Mouse (Mus musculus): ENCODE results near the gene Dnajc1. TPM values are rescaled to one million over a fixed set of nuclear protein-coding genes. Genes with fewer than 3 reads are reported as not detected.

The Dnajc1 gene
- polyA plus RNA-seq, 1 experiment from 2014 or later = 20.9 TPM

DNA sequence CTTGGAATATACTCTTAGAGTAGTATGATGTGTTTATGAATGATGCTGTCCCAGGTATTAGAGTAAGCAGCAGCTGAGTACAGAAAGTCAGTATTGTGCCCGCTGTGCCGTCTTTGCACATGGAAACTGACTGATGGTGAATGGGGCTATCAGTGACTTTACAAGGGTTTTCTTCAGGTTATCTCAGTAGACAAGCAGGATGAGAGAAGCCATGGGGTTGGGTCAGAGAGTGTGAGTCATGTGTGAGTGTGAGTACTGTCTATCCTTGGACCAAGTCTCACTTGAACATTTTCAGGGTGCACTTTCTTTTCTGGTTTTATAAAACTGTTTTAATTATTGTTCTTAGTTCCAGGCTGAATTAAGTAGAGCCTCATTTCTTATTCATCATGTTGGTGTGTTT is 204.3 kb downstream of the Dnajc1 start:
- H3K36me3 ChIP-seq (replicated peaks; ENCODE audit: control insufficient read depth, insufficient read depth) = peaks cover 44% of the 10 kb centered on the region
- no peaks in the 10 kb centered on the region for H3K9me3 ChIP-seq (ENCODE audit: control insufficient read depth, low read length)
- WGBS = 95% methylated on average over 2 of the region's 2 CpGs
- H3K4me2 ChIP-seq (replicated peaks) = no peak overlapping the region
- H3K4me1 ChIP-seq (replicated peaks; ENCODE audit: control insufficient read depth, insufficient read depth, low read length) = no peaks in the 10 kb centered on the region
- DNase-seq (ENCODE audit: low spot score) (no peak), ATAC-seq (ENCODE audit: low FRiP score) (no peak)
- H3K4me3 ChIP-seq (replicated peaks; ENCODE audit: low read length) = no peak overlapping the region
- H3K27me3 ChIP-seq (ENCODE audit: control insufficient read depth, insufficient read depth, low read length) = no peaks in the 10 kb centered on the region
- H3K27ac ChIP-seq = no peak overlapping the region
- H3K9ac ChIP-seq = no peak overlapping the region

DNA sequence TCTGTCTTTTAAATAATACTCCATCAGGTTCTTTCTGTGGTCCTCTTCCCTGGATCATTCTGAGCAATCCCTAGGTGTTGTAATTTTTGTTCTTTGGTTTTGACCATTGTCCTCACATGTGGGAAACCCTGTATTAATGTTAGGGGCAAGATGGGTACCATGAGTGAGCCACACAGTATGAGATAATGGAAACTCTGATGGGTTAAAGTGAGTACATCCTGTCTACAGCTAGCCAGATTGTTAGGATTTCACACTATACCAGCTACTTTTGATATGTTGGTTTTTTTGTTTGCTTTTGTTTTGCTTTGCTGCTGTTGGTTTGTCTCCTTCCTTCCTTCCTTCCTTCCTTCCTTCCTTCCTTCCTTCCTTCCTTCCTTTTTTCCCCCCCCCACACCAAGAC is 209.6 kb downstream of the Dnajc1 start:
- H3K4me1 ChIP-seq (replicated peaks; ENCODE audit: control insufficient read depth, insufficient read depth, low read length) = no peaks in the 10 kb centered on the region
- peaks cover 47% of the 10 kb centered on the region for H3K36me3 ChIP-seq (replicated peaks; ENCODE audit: control insufficient read depth, insufficient read depth)
- ATAC-seq (ENCODE audit: low FRiP score) (no peak), DNase-seq (ENCODE audit: low spot score) (no peak)
- H3K4me2 ChIP-seq (replicated peaks) = no peak overlapping the region
- H3K9me3 ChIP-seq (ENCODE audit: control insufficient read depth, low read length) = no peaks in the 10 kb centered on the region
- H3K9ac ChIP-seq = no peak overlapping the region
- no peak overlapping the region for H3K4me3 ChIP-seq (replicated peaks; ENCODE audit: low read length)
- no peaks in the 10 kb centered on the region for H3K27me3 ChIP-seq (ENCODE audit: control insufficient read depth, insufficient read depth, low read length)
- no peak overlapping the region for H3K27ac ChIP-seq

DNA sequence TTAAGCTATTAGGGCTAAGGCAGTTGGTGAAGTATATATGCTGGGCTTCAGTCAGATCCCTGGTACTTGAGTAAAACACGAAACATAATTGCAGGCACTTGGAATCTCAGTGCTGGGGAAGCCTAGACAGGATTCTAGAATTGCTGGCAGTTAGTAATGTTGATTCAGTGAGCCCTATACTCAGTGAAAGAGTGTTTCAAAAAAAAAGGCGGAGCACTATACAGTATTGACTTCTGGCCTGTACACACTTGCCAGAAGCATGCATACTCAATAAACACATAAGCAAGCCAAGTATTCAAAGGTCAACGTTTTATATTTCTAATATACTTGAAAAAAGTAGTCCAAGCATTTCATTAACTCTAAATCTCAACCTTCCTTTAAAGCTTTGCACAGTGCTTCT is 211.0 kb downstream of the Dnajc1 start:
- Histone ChIP-seq H3K27ac (no peak overlapping the region), H3K4me3 (replicated peaks; ENCODE audit: low read length) (no peak overlapping the region), H3K36me3 (replicated peaks; ENCODE audit: control insufficient read depth, insufficient read depth) (peaks cover 45% of the 10 kb centered on the region), H3K9me3 (ENCODE audit: control insufficient read depth, low read length) (no peaks in the 10 kb centered on the region), H3K9ac (no peak overlapping the region), H3K27me3 (ENCODE audit: control insufficient read depth, insufficient read depth, low read length) (no peaks in the 10 kb centered on the region), H3K4me2 (replicated peaks) (no peak overlapping the region), H3K4me1 (replicated peaks; ENCODE audit: control insufficient read depth, insufficient read depth, low read length) (no peaks in the 10 kb centered on the region)
- ATAC-seq (ENCODE audit: low FRiP score) = no peak
- DNase-seq (ENCODE audit: low spot score) = no peak
- 94% methylated on average over 3 of the region's 3 CpGs for WGBS

DNA sequence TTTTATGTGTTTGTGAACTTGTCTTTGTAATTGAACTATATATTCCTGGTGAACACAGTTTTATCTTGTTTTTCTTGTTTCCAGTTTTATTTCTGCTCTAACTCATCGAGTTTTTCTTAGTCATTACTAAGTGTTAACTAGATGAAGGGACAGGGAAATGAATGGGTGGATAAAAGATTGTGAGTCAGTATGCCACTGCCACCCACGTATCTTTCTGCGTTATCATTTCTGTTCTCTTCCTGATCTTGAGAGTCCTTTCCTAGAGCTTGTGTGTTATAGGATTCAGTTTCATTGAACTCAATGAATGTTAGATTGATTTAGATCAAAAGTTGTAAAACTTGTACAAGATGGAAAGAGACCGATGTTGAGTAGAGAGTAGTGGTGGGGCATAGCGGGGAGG is 212.3 kb downstream of the Dnajc1 start:
- Histone ChIP-seq H3K27ac (no peak overlapping the region), H3K4me1 (replicated peaks; ENCODE audit: control insufficient read depth, insufficient read depth, low read length) (no peaks in the 10 kb centered on the region), H3K4me3 (replicated peaks; ENCODE audit: low read length) (no peak overlapping the region), H3K4me2 (replicated peaks) (no peak overlapping the region), H3K36me3 (replicated peaks; ENCODE audit: control insufficient read depth, insufficient read depth) (peaks cover 38% of the 10 kb centered on the region), H3K9me3 (ENCODE audit: control insufficient read depth, low read length) (no peaks in the 10 kb centered on the region), H3K9ac (no peak overlapping the region), H3K27me3 (ENCODE audit: control insufficient read depth, insufficient read depth, low read length) (no peaks in the 10 kb centered on the region)
- ATAC-seq (ENCODE audit: low FRiP score) = no peak
- no peak for DNase-seq (ENCODE audit: low spot score)
- WGBS = 98% methylated on average over 5 of the region's 5 CpGs

DNA sequence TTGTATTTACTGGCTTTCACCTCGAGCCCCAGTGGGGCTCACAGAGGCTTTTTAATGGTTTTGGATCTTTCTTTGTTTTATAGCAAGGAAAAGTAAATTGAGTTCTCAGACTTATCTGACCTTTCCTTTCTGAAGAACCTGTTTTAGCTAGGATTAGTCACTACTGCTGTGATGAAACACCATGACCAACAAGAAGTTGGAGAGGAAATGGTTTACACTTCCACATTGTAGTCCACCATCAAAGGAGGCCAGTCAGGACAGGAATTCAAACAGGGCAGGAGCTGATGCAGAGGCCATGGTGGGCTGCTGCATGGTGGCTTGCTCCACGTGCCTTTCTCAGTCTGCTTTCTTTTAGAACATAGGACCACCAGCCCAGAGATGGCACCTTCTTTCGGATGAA is 216.4 kb downstream of the Dnajc1 start:
- 85% methylated on average over 3 of the region's 3 CpGs for WGBS
- no peaks in the 10 kb centered on the region for H3K9me3 ChIP-seq (ENCODE audit: control insufficient read depth, low read length)
- H3K27ac ChIP-seq = no peak overlapping the region
- H3K4me1 ChIP-seq (replicated peaks; ENCODE audit: control insufficient read depth, insufficient read depth, low read length) = no peaks in the 10 kb centered on the region
- H3K4me3 ChIP-seq (replicated peaks; ENCODE audit: low read length) = no peak overlapping the region
- H3K4me2 ChIP-seq (replicated peaks) = no peak overlapping the region
- peaks cover 26% of the 10 kb centered on the region for H3K36me3 ChIP-seq (replicated peaks; ENCODE audit: control insufficient read depth, insufficient read depth)
- no peak overlapping the region for H3K9ac ChIP-seq
- no peaks in the 10 kb centered on the region for H3K27me3 ChIP-seq (ENCODE audit: control insufficient read depth, insufficient read depth, low read length)
- DNase-seq (ENCODE audit: low spot score) = no peak
- no peak for ATAC-seq (ENCODE audit: low FRiP score)

DNA sequence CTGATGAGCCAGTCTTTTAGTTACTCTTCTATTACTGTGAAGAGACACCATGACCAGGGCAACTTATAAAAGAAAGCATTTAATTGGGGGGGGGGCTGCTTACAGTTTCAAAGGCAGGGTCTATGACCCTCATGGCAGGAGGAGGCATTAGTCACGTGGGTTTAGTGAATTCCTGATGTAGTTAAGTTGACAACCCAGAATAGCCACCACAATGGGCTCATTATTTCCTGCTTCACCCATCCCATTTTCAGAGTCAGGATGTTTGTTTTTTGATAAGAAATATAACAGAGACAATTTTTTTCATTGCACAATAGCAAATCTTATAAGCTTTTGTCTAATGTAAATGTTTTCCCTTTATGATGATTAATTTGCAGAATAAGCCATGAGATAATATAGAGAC is 217.4 kb downstream of the Dnajc1 start:
- DNase-seq (ENCODE audit: low spot score) = no peak
- H3K4me2 ChIP-seq (replicated peaks) = no peak overlapping the region
- 40% methylated on average over 1 of the region's 1 CpGs for WGBS
- H3K27ac ChIP-seq = no peak overlapping the region
- no peak for ATAC-seq (ENCODE audit: low FRiP score)
- H3K9ac ChIP-seq = no peak overlapping the region
- H3K36me3 ChIP-seq (replicated peaks; ENCODE audit: control insufficient read depth, insufficient read depth) = peaks cover 27% of the 10 kb centered on the region
- no peaks in the 10 kb centered on the region for H3K9me3 ChIP-seq (ENCODE audit: control insufficient read depth, low read length)
- no peak overlapping the region for H3K4me3 ChIP-seq (replicated peaks; ENCODE audit: low read length)
- H3K4me1 ChIP-seq (replicated peaks; ENCODE audit: control insufficient read depth, insufficient read depth, low read length) = no peaks in the 10 kb centered on the region
- no peaks in the 10 kb centered on the region for H3K27me3 ChIP-seq (ENCODE audit: control insufficient read depth, insufficient read depth, low read length)

DNA sequence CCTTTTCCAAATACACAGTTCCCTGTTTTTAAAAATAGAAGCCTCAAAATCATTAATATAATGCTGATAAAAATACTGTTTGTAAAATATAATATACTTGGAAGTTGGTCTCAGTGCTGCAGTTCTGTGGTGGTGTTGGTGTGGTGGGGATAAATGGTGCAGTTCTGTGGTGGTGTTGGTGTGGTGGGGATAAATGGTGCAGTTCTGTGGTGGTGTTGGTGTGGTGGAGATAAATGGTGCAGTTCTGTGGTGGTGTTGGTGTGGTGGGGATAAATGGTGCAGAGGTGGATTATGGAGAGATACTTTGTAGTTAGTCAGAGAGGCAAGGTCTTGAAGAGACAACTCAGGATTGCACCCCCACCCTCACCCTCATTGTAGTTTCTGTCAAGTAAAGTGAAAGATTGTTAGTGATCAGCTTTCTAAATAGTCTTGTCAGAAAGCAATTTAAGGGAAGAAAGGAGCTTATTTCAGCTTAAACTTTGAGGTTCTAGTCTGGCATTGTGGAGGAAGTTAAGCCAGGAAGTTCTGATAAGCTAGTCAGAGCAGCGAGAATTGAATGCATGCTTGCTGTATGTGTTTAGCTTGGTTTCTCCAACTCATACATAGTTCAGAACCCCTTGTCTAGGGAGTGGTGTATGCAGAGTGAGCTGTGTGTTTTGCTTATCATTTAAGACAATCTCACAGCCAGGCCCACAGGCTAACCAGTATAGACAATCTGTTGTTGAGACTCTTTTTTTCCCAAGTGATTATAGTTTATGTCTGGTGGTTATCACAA is 223.3 kb downstream of the Dnajc1 start:
- ATAC-seq (ENCODE audit: low FRiP score) = no peak
- H3K36me3 ChIP-seq (replicated peaks; ENCODE audit: control insufficient read depth, insufficient read depth) = peaks cover 9% of the 10 kb centered on the region; the same call in 1 of the 2 replicates
- no peaks in the 10 kb centered on the region for H3K9me3 ChIP-seq (ENCODE audit: control insufficient read depth, low read length)
- no peak overlapping the region for H3K4me3 ChIP-seq (replicated peaks; ENCODE audit: low read length)
- no peak overlapping the region for H3K27ac ChIP-seq
- no peaks in the 10 kb centered on the region for H3K27me3 ChIP-seq (ENCODE audit: control insufficient read depth, insufficient read depth, low read length)
- H3K4me1 ChIP-seq (replicated peaks; ENCODE audit: control insufficient read depth, insufficient read depth, low read length) = no peaks in the 10 kb centered on the region
- no peak overlapping the region for H3K9ac ChIP-seq
- 75% methylated on average over 1 of the region's 1 CpGs for WGBS
- no peak overlapping the region for H3K4me2 ChIP-seq (replicated peaks)
- no peak for DNase-seq (ENCODE audit: low spot score)

DNA sequence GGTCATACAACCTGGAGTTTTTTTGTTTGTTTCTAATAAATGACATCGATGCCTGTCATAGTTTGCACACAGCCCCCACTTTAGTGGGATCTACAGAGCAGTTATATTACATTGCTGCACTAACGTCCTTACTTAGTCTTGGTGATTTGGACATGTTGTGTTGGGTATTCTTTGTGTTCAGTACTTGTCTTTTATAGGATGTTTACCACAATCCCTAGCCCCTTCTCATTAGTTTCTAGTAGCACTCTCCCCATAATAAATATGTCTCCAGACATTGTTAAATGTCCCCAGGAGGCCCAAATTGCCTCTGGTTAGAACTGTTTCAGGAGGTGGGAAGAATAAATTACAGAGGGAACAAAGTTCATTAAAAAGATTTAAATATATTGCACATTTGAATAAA is 227.1 kb downstream of the Dnajc1 start:
- Histone ChIP-seq H3K9ac (no peak overlapping the region), H3K27ac (no peak overlapping the region), H3K9me3 (ENCODE audit: control insufficient read depth, low read length) (no peaks in the 10 kb centered on the region), H3K36me3 (replicated peaks; ENCODE audit: control insufficient read depth, insufficient read depth) (peaks cover 18% of the 10 kb centered on the region), H3K4me3 (replicated peaks; ENCODE audit: low read length) (no peak overlapping the region), H3K27me3 (ENCODE audit: control insufficient read depth, insufficient read depth, low read length) (no peaks in the 10 kb centered on the region), H3K4me1 (replicated peaks; ENCODE audit: control insufficient read depth, insufficient read depth, low read length) (no peaks in the 10 kb centered on the region), H3K4me2 (replicated peaks) (no peak overlapping the region)
- no peak for ATAC-seq (ENCODE audit: low FRiP score)
- WGBS = 68% methylated on average over 2 of the region's 2 CpGs
- DNase-seq (ENCODE audit: low spot score) = no peak

DNA sequence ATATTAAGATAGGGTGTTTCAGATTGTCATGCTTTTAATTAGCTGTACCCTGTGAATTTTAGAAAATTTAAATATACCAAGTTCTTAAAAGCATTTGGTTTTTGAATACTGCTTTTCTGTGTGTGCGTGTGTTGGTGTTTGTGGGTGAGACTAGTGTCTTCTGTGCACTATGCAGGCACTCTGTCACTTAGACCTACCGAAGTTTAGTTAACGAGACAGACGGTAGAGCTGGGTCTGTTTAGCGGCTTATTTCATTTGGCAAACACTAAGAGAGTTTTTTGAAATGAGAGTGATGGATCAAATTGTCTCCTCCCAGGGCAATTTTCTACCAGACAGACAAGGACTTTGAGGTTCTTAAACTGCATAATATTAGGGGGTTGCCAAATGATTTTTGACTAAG is 231.6 kb downstream of the Dnajc1 start:
- DNase-seq (ENCODE audit: low spot score) (no peak), ATAC-seq (ENCODE audit: low FRiP score) (no peak)
- Histone ChIP-seq H3K9me3 (ENCODE audit: control insufficient read depth, low read length) (no peaks in the 10 kb centered on the region), H3K36me3 (replicated peaks; ENCODE audit: control insufficient read depth, insufficient read depth) (peaks cover 21% of the 10 kb centered on the region), H3K9ac (no peak overlapping the region), H3K4me2 (replicated peaks) (no peak overlapping the region), H3K27ac (no peak overlapping the region), H3K4me1 (replicated peaks; ENCODE audit: control insufficient read depth, insufficient read depth, low read length) (no peaks in the 10 kb centered on the region), H3K27me3 (ENCODE audit: control insufficient read depth, insufficient read depth, low read length) (no peaks in the 10 kb centered on the region), H3K4me3 (replicated peaks; ENCODE audit: low read length) (no peak overlapping the region)
- 87% methylated on average over 5 of the region's 5 CpGs for WGBS

DNA sequence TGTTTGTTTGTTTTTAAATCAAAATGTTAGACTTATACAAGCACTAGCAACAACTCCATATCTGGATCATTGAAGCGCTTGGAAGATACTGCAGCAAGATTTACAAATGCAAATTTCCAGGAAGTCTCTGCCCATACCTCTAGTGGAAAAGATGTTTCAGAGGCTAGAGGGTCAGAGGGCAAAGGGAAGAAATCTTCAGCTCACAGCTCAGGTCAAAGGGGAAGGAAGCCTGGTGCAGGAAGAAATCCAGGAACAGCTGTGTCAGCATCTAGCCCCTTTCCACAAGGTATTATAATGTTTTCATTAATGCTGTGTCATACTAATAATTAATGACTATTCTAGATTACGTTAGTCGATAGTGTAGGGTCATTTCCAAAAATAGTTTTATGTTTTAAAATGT is 233.2 kb downstream of the Dnajc1 start:
- Histone ChIP-seq H3K4me1 (replicated peaks; ENCODE audit: control insufficient read depth, insufficient read depth, low read length) (no peaks in the 10 kb centered on the region), H3K4me2 (replicated peaks) (no peak overlapping the region), H3K9ac (no peak overlapping the region), H3K36me3 (replicated peaks; ENCODE audit: control insufficient read depth, insufficient read depth) (peaks cover 30% of the 10 kb centered on the region), H3K9me3 (ENCODE audit: control insufficient read depth, low read length) (no peaks in the 10 kb centered on the region), H3K4me3 (replicated peaks; ENCODE audit: low read length) (no peak overlapping the region), H3K27ac (no peak overlapping the region), H3K27me3 (ENCODE audit: control insufficient read depth, insufficient read depth, low read length) (no peaks in the 10 kb centered on the region)
- DNase-seq (ENCODE audit: low spot score) (no peak), ATAC-seq (ENCODE audit: low FRiP score) (no peak)
- 88% methylated on average over 3 of the region's 3 CpGs for WGBS

Measured in hindbrain, embryonic 14.5 days (tissue).